Mouse (Mus musculus) heart, embryonic 11.5 days (tissue): ENCODE measurements around the gene D1Ertd622e. TPM values are rescaled to one million over a fixed set of nuclear protein-coding genes. Genes with fewer than 3 reads are reported as not detected.

Experiments
- ATAC-seq: fragments of 200-750 bp; cut with Nextera tagmentation; replicated peaks from 2 replicates; pipeline ENCODE4 v1.8.0; 2017; ENCODE audit warnings: moderate library complexity; ENCODE audit not compliant: insufficient number of reproducible peaks, low FRiP score, low TSS enrichment
- H3K27ac ChIP-seq: fragments of 300-500 bp; sonication (generic); 2 replicates; pipeline ENCODE4 v1.5.1; 2014; ENCODE audit warnings: mild to moderate bottlenecking, low read depth, low read length
- H3K27me3 ChIP-seq: fragments of 300-500 bp; sonication (generic); 2 replicates; pipeline ENCODE4 v1.6.1; 2014; ENCODE audit warnings: mild to moderate bottlenecking, low read length, mixed read lengths; ENCODE audit not compliant: control insufficient read depth, insufficient read depth
- H3K36me3 ChIP-seq: fragments of 300-500 bp; sonication (generic); 2 replicates; pipeline ENCODE4 v1.6.1; 2014; ENCODE audit warnings: mild to moderate bottlenecking, low read length, moderate library complexity, mixed read lengths; ENCODE audit not compliant: control insufficient read depth, insufficient read depth
- H3K4me1 ChIP-seq: fragments of 300-500 bp; sonication (generic); 2 replicates; pipeline ENCODE4 v1.6.1; 2014; ENCODE audit warnings: low read length; ENCODE audit not compliant: control insufficient read depth, insufficient read depth
- H3K4me2 ChIP-seq: fragments of 300-500 bp; sonication (generic); 2 replicates; pipeline ENCODE4 v1.6.1; 2014; ENCODE audit warnings: mild to moderate bottlenecking, moderate library complexity
- H3K4me3 ChIP-seq: fragments of 300-500 bp; sonication (generic); 2 replicates; pipeline ENCODE4 v1.5.1; 2014; ENCODE audit warnings: low read depth, low read length
- H3K9ac ChIP-seq: fragments of 300-500 bp; sonication (generic); 2 replicates; pipeline ENCODE4 v1.6.1; 2014; ENCODE audit warnings: mild to moderate bottlenecking, low read depth, low read length, moderate library complexity
- H3K9me3 ChIP-seq: fragments of 300-500 bp; sonication (generic); replicated peaks from 2 replicates; pipeline ENCODE4 v1.6.1; 2016; ENCODE audit warnings: low read length; ENCODE audit not compliant: control insufficient read depth
- WGBS: fragments of 180-500 bp; shearing (Covaris S2); extraction: QIAGEN DNeasy Blood & Tissue Kit; methylation state at CpG from one replicate; pipeline ENCODE4 v1.1.7; 2014; ENCODE audit not compliant: insufficient replicate concordance; 5-methylcytosine and 5-hydroxymethylcytosine counted together
- polyA plus RNA-seq: library from polyadenylated mRNA; unstranded; fragments of >200 nt; fragmentation: Nextera tagmentation; extraction: Ambion mirVana; gene quantifications from 2 replicates; pipeline ENCODE4 v1.2.1, GENCODE M21; 2014

Gene D1Ertd622e
- polyA plus RNA-seq, 1 experiment from 2014 or later = 11.3 TPM

GRCm38 (mm10) chr1:97630146-97630545 lies 31.7 kb downstream of the D1Ertd622e start:
- H3K27ac ChIP-seq = no peak overlapping the region
- H3K9ac ChIP-seq = no peak overlapping the region
- 79% methylated on average over 5 of the region's 5 CpGs for WGBS
- no peak overlapping the region for H3K4me2 ChIP-seq
- no peak overlapping the region for H3K4me3 ChIP-seq
- no peaks in the 10 kb centered on the region for H3K9me3 ChIP-seq
- H3K36me3 ChIP-seq = no peaks in the 10 kb centered on the region
- no peaks in the 10 kb centered on the region for H3K4me1 ChIP-seq
- H3K27me3 ChIP-seq = no peaks in the 10 kb centered on the region
- ATAC-seq = no peak

- 82% methylated on average over 7 of the region's 7 CpGs for WGBS
- Histone ChIP-seq H3K4me3 (no peak overlapping the region), H3K4me2 (no peak overlapping the region), H3K27me3 (no peaks in the 10 kb centered on the region), H3K9ac (no peak overlapping the region), H3K4me1 (no peaks in the 10 kb centered on the region), H3K36me3 (no peaks in the 10 kb centered on the region), H3K9me3 (no peaks in the 10 kb centered on the region), H3K27ac (no peak overlapping the region)
- ATAC-seq = no peak
Measured at GRCm38 (mm10) chr1:97628859-97629258, 33.0 kb downstream of the D1Ertd622e start.

- WGBS = 87% methylated on average over 8 of the region's 8 CpGs
- no peak overlapping the region for H3K4me2 ChIP-seq
- no peaks in the 10 kb centered on the region for H3K36me3 ChIP-seq
- H3K4me1 ChIP-seq = no peaks in the 10 kb centered on the region
- H3K27ac ChIP-seq = no peak overlapping the region
- H3K4me3 ChIP-seq = no peak overlapping the region
- H3K27me3 ChIP-seq = no peaks in the 10 kb centered on the region
- no peaks in the 10 kb centered on the region for H3K9me3 ChIP-seq
- H3K9ac ChIP-seq = no peak overlapping the region
- ATAC-seq = no peak
Measured at GRCm38 (mm10) chr1:97628016-97628415, 33.9 kb downstream of the D1Ertd622e start.

GRCm38 (mm10) chr1:97625427-97625826 lies 36.4 kb downstream of the D1Ertd622e start:
- Histone ChIP-seq H3K36me3 (no peaks in the 10 kb centered on the region), H3K9me3 (no peaks in the 10 kb centered on the region), H3K27ac (no peak overlapping the region), H3K4me1 (no peaks in the 10 kb centered on the region), H3K27me3 (no peaks in the 10 kb centered on the region), H3K4me3 (no peak overlapping the region), H3K4me2 (no peak overlapping the region), H3K9ac (no peak overlapping the region)
- 38% methylated on average over 6 of the region's 6 CpGs for WGBS
- no peak for ATAC-seq

- no peaks in the 10 kb centered on the region for H3K36me3 ChIP-seq
- no peak overlapping the region for H3K4me2 ChIP-seq
- H3K27me3 ChIP-seq = no peaks in the 10 kb centered on the region
- no peak overlapping the region for H3K27ac ChIP-seq
- no peak for ATAC-seq
- WGBS = 64% methylated on average over 2 of the region's 2 CpGs
- H3K9ac ChIP-seq = no peak overlapping the region
- H3K9me3 ChIP-seq = no peaks in the 10 kb centered on the region
- no peak overlapping the region for H3K4me3 ChIP-seq
- no peaks in the 10 kb centered on the region for H3K4me1 ChIP-seq
Measured at GRCm38 (mm10) chr1:97624386-97624785, 37.5 kb downstream of the D1Ertd622e start.

- Histone ChIP-seq H3K9me3 (no peaks in the 10 kb centered on the region), H3K9ac (no peak overlapping the region), H3K27me3 (no peaks in the 10 kb centered on the region), H3K4me2 (no peak overlapping the region), H3K36me3 (no peaks in the 10 kb centered on the region), H3K27ac (no peak overlapping the region), H3K4me3 (no peak overlapping the region), H3K4me1 (no peaks in the 10 kb centered on the region)
- no peak for ATAC-seq
- WGBS = 37% methylated on average over 1 of the region's 1 CpGs
Measured at GRCm38 (mm10) chr1:97623214-97623856, 38.5 kb downstream of the D1Ertd622e start.

GRCm38 (mm10) chr1:97622574-97623208 lies 39.2 kb downstream of the D1Ertd622e start:
- H3K9ac ChIP-seq = no peak overlapping the region
- H3K4me1 ChIP-seq = no peaks in the 10 kb centered on the region
- 28% methylated on average over 5 of the region's 5 CpGs for WGBS
- H3K27ac ChIP-seq = no peak overlapping the region
- no peaks in the 10 kb centered on the region for H3K27me3 ChIP-seq
- H3K4me2 ChIP-seq = no peak overlapping the region
- no peak overlapping the region for H3K4me3 ChIP-seq
- H3K36me3 ChIP-seq = no peaks in the 10 kb centered on the region
- ATAC-seq = no peak
- no peaks in the 10 kb centered on the region for H3K9me3 ChIP-seq

GRCm38 (mm10) chr1:97619621-97620320 lies 42.1 kb downstream of the D1Ertd622e start:
- ATAC-seq = no peak
- Histone ChIP-seq H3K4me2 (no peak overlapping the region), H3K36me3 (no peaks in the 10 kb centered on the region), H3K9me3 (no peaks in the 10 kb centered on the region), H3K27ac (no peak overlapping the region), H3K4me3 (no peak overlapping the region), H3K27me3 (no peaks in the 10 kb centered on the region), H3K9ac (no peak overlapping the region), H3K4me1 (no peaks in the 10 kb centered on the region)
- 81% methylated on average over 8 of the region's 8 CpGs for WGBS
